Comparison of ENCODE assay signal across 21 mouse cellular contexts in genomic region chr14:102898445-102898844, GRCm38 (mm10).
DNase-seq lines count a peak whose midpoint lies in the region; ATAC-seq and TF ChIP-seq lines count a peak whose summit lies in the region.
"Had no signal": no experiment of that assay in that cellular context is flagged by ENCODE, and none has a peak within 500 bp of the region (broad histone marks: within the 10 kb centered on the region; RNA-seq: fewer than 3 reads in every experiment).

No protein-coding gene starts in this region.

- no peak for ATAC-seq in embryonic facial prominence, embryonic 14.5 days (ENCODE audit: low read depth)
- peak; percentile 62 for ATAC-seq in lung, embryonic 14.5 days (ENCODE audit: insufficient read depth)
- ATAC-seq: forebrain, embryonic 15.5 days; Patski had no signal

- no peaks in the 10 kb centered on the region for H3K27me3 ChIP-seq in embryonic facial prominence, embryonic 14.5 days (replicated peaks; ENCODE audit: control insufficient read depth, insufficient read depth, low read length)
- no peaks in the 10 kb centered on the region for H3K27me3 ChIP-seq in embryonic facial prominence, embryonic 10.5 days (replicated peaks; ENCODE audit: low read depth, poor library complexity, severe bottlenecking)
- H3K27me3 ChIP-seq in lung, embryonic 14.5 days (ENCODE audit: insufficient read depth, low read length): no peaks in the 10 kb centered on the region
- H3K27me3 ChIP-seq: forebrain, embryonic 15.5 days; heart, embryonic 15.5 days; hindbrain, embryonic 13.5 days; neural tube, embryonic 12.5 days; Patski had no signal

- TF ChIP-seq CTCF in lung, embryonic 14.5 days (IDR thresholded peaks at IDR 0.05; ENCODE audit: low read depth): no peak

- peak; percentile 73 for DNase-seq in embryonic facial prominence, embryonic 14.5 days (ENCODE audit: low spot score)
- no peak for DNase-seq in embryonic facial prominence, embryonic 10.5 days (ENCODE audit: low spot score)
- peak; percentile 67 to 72 for DNase-seq in heart, adult 9 months (ENCODE audit: low spot score in 2 of 2)
- no peak for DNase-seq in heart, postnatal 36 days
- peak; percentile 61 for DNase-seq in lung, embryonic 14.5 days
- no peak for DNase-seq in lung, postnatal 4 days
- peak; percentile 62 for DNase-seq in lung, postnatal 36 days
- DNase-seq in gastrocnemius, adult 8-10 months (ENCODE audit: low spot score in 2 of 2): no peak
- DNase-seq: cerebellum, adult 9-11 months; gastrocnemius, postnatal 10 days; layer of hippocampus, adult 9-11 months; spleen, adult 18-20 months; thymus, adult 2 months had no signal

- no peak overlapping the region for H3K4me2 ChIP-seq in embryonic facial prominence, embryonic 14.5 days (ENCODE audit: low read depth, low read length)
- no peak overlapping the region for H3K4me2 ChIP-seq in lung, embryonic 14.5 days
- H3K4me2 ChIP-seq: forebrain, embryonic 15.5 days; heart, embryonic 15.5 days; hindbrain, embryonic 13.5 days; liver, embryonic 11.5 days; midbrain, embryonic 11.5 days; neural tube, embryonic 12.5 days had no signal

- no peaks in the 10 kb centered on the region for H3K4me1 ChIP-seq in embryonic facial prominence, embryonic 14.5 days (ENCODE audit: control insufficient read depth, insufficient read depth, low read length)
- H3K4me1 ChIP-seq in embryonic facial prominence, embryonic 10.5 days: peaks cover 6% of the 10 kb centered on the region; the same call in 1 of the 2 replicates
- H3K4me1 ChIP-seq in lung, embryonic 14.5 days (ENCODE audit: insufficient read depth): peaks cover 4% of the 10 kb centered on the region; the same call in 1 of the 2 replicates
- H3K4me1 ChIP-seq: forebrain, embryonic 15.5 days; hindbrain, embryonic 13.5 days; neural tube, embryonic 12.5 days had no signal

- H3K9me3 ChIP-seq in embryonic facial prominence, embryonic 14.5 days (ENCODE audit: control insufficient read depth, low read length): no peaks in the 10 kb centered on the region
- no peaks in the 10 kb centered on the region for H3K9me3 ChIP-seq in embryonic facial prominence, embryonic 10.5 days
- H3K9me3 ChIP-seq in lung, embryonic 14.5 days (ENCODE audit: low read depth, low read length): no peaks in the 10 kb centered on the region
- H3K9me3 ChIP-seq: forebrain, embryonic 15.5 days; heart, embryonic 15.5 days; hindbrain, embryonic 13.5 days; neural tube, embryonic 12.5 days had no signal

- no peak overlapping the region for H3K9ac ChIP-seq in embryonic facial prominence, embryonic 14.5 days (ENCODE audit: low read depth, low read length)
- no peak overlapping the region for H3K9ac ChIP-seq in lung, embryonic 14.5 days
- H3K9ac ChIP-seq: forebrain, embryonic 15.5 days; heart, embryonic 15.5 days; hindbrain, embryonic 13.5 days; neural tube, embryonic 12.5 days had no signal

- WGBS in embryonic facial prominence, embryonic 14.5 days: 72% methylated on average over 4 of the region's 4 CpGs
- WGBS in embryonic facial prominence, embryonic 10.5 days: 93% methylated on average over 4 of the region's 4 CpGs
- WGBS in lung, embryonic 14.5 days: 64% methylated on average over 4 of the region's 4 CpGs

- no peaks in the 10 kb centered on the region for H3K36me3 ChIP-seq in embryonic facial prominence, embryonic 14.5 days (ENCODE audit: control insufficient read depth, insufficient read depth, low read length)
- H3K36me3 ChIP-seq in embryonic facial prominence, embryonic 10.5 days (replicated peaks): no peaks in the 10 kb centered on the region
- H3K36me3 ChIP-seq in lung, embryonic 14.5 days (ENCODE audit: insufficient read depth): no peaks in the 10 kb centered on the region
- H3K36me3 ChIP-seq: forebrain, embryonic 15.5 days; heart, embryonic 15.5 days; hindbrain, embryonic 13.5 days; neural tube, embryonic 12.5 days had no signal

- no peak overlapping the region for H3K27ac ChIP-seq in embryonic facial prominence, embryonic 14.5 days (replicated peaks; ENCODE audit: low read depth, low read length)
- no peak overlapping the region for H3K27ac ChIP-seq in embryonic facial prominence, embryonic 10.5 days (replicated peaks)
- no peak overlapping the region for H3K27ac ChIP-seq in lung, embryonic 14.5 days (ENCODE audit: low read depth)
- H3K27ac ChIP-seq: forebrain, embryonic 15.5 days; heart, embryonic 15.5 days; hindbrain, embryonic 13.5 days; macrophage; neural tube, embryonic 12.5 days had no signal

- H3K4me3 ChIP-seq in embryonic facial prominence, embryonic 14.5 days (ENCODE audit: low read depth, low read length): no peak overlapping the region
- no peak overlapping the region for H3K4me3 ChIP-seq in embryonic facial prominence, embryonic 10.5 days
- H3K4me3 ChIP-seq in lung, embryonic 14.5 days (ENCODE audit: low read depth, low read length): no peak overlapping the region
- H3K4me3 ChIP-seq: forebrain, embryonic 15.5 days; heart, embryonic 15.5 days; hindbrain, embryonic 13.5 days; neural tube, embryonic 12.5 days had no signal

- intact Hi-C loops in heart, postnatal 36 days (cut with DNase I): loop anchor here (1.0 to 5.0 kb wide), 2 partner anchors 16 to 84 kb away; partner anchors contain the start of gene Kctd12

Comparison
In these comparisons a context has a peak if more than half of its experiments do, and no peak if none do; other contexts are left out.
1. DNase-seq: peak in embryonic facial prominence, embryonic 14.5 days (single experiment), heart, adult 9 months (2 of 2), lung, embryonic 14.5 days (single experiment) and lung, postnatal 36 days (single experiment); none in embryonic facial prominence, embryonic 10.5 days (single experiment), heart, postnatal 36 days (0 of 2), lung, postnatal 4 days (0 of 2) and gastrocnemius, adult 8-10 months (0 of 2).